Mouse (Mus musculus) adrenal gland, postnatal 25 days (tissue): Measurements from ENCODE around the gene Tpra1. TPM values are rescaled to one million over a fixed set of nuclear protein-coding genes. Genes with fewer than 3 reads are reported as not detected.

Experiments
- DNase-seq: peaks from one replicate; pipeline ENCODE4 v3.0.0; 2021; ENCODE audit warnings: mixed read lengths
- long read RNA-seq: library from polyadenylated mRNA; stranded (forward); transcript quantifications from one replicate; pipeline ENCODE4 v2.0.0, GENCODE M21; 2021
- total RNA-seq: library from RNA; stranded (reverse); gene quantifications from 2 replicates; pipeline ENCODE4 v1.2.3, GENCODE M21; 2021

The Tpra1 gene
- total RNA-seq, result 127 and 136 TPM in 2 replicates
- long read RNA-seq, transcript Tpra1-201 (12 exons, 1,820 nt), result major isoform, 23 of 55 reads
- long read RNA-seq, partial matches to known transcripts, result 18 of 55 reads
- long read RNA-seq, other reads (novel, unspliced or antisense), result 14 of 55 reads

GRCm38 (mm10) chr6:88901947-88902820, at the start of gene Tpra1:
Gene Tpra1 (plus strand): TSS chr6:88902251.
- peak; percentile 93 for DNase-seq

GRCm38 (mm10) chr6:88854509-88854908, 47.5 kb upstream of the Tpra1 start:
- no peak for DNase-seq

- no peak for DNase-seq
Observed at GRCm38 (mm10) chr6:88855636-88856035, 46.4 kb upstream of the Tpra1 start.

GRCm38 (mm10) chr6:88857249-88857648, 44.8 kb upstream of the Tpra1 start:
- peak; percentile 42 for DNase-seq

GRCm38 (mm10) chr6:88857830-88858229, 44.2 kb upstream of the Tpra1 start:
- DNase-seq, result no peak

- DNase-seq, result no peak
Observed at GRCm38 (mm10) chr6:88858341-88858740, 43.7 kb upstream of the Tpra1 start.

GRCm38 (mm10) chr6:88860914-88861313, 41.1 kb upstream of the Tpra1 start:
- DNase-seq, result no peak

- no peak for DNase-seq
Observed at GRCm38 (mm10) chr6:88865704-88866103, 36.3 kb upstream of the Tpra1 start.

- peak; percentile 53 for DNase-seq
Observed at GRCm38 (mm10) chr6:88869459-88869858, 32.6 kb upstream of the Tpra1 start.

GRCm38 (mm10) chr6:88870594-88870993, 31.5 kb upstream of the Tpra1 start:
- DNase-seq, result no peak

- DNase-seq, result no peak
Observed at GRCm38 (mm10) chr6:88871546-88871945, 30.5 kb upstream of the Tpra1 start.

GRCm38 (mm10) chr6:88872811-88873210, 29.2 kb upstream of the Tpra1 start:
- no peak for DNase-seq

- no peak for DNase-seq
Observed at GRCm38 (mm10) chr6:88873965-88874867, 27.8 kb upstream of the Tpra1 start.

- DNase-seq, result peak; percentile 86
Observed at GRCm38 (mm10) chr6:88874868-88875508, 27.1 kb upstream of the Tpra1 start, which contains the start of gene Podxl2. Gene Podxl2 (minus strand): TSS chr6:88875044.

GRCm38 (mm10) chr6:88879471-88879870, 22.6 kb upstream of the Tpra1 start:
- DNase-seq, result no peak

- DNase-seq, result no peak
Observed at GRCm38 (mm10) chr6:88881334-88881733, 20.7 kb upstream of the Tpra1 start.

GRCm38 (mm10) chr6:88884195-88884594, 17.9 kb upstream of the Tpra1 start:
- no peak for DNase-seq

- DNase-seq, result no peak
Observed at GRCm38 (mm10) chr6:88884690-88885089, 17.4 kb upstream of the Tpra1 start.

- DNase-seq, result no peak
Observed at GRCm38 (mm10) chr6:88885644-88886416, 16.2 kb upstream of the Tpra1 start.

- no peak for DNase-seq
Observed at GRCm38 (mm10) chr6:88886417-88886967, 15.6 kb upstream of the Tpra1 start.
